Mouse (Mus musculus) brain, embryonic 14.5 days (tissue): ENCODE results near the gene Col1a2.

Experiments used
- CTCF ChIP-seq: fragments of 200-500 bp; IDR thresholded peaks from 2 replicates; pipeline ENCODE4 v1.5.1; 2012; ENCODE audit warnings: inconsistent platforms, mild to moderate bottlenecking, moderate library complexity, borderline replicate concordance; ENCODE audit not compliant: insufficient read depth, insufficient read length; ENCODE audit errors: extremely low read depth
- POLR2A ChIP-seq: fragments of 200-500 bp; IDR thresholded peaks from 2 replicates; pipeline ENCODE4 v1.6.1; 2012; ENCODE audit warnings: mild to moderate bottlenecking, inconsistent platforms, borderline replicate concordance; ENCODE audit not compliant: poor library complexity, insufficient read depth, insufficient read length, severe bottlenecking; ENCODE audit errors: extremely low read depth

- TF ChIP-seq CTCF, result no peak
- no peak for TF ChIP-seq POLR2A
Observed at GRCm38 (mm10) chr6:4577756-4578155, 73.1 kb downstream of the Col1a2 start.
